Mouse (Mus musculus) cerebellum, adult 2 months (tissue): Measurements from ENCODE around the gene Cyb561a3. TPM values are rescaled to one million over a fixed set of nuclear protein-coding genes. Genes with fewer than 3 reads are reported as not detected.

Source experiments
- DNase-seq, 2 experiments: peaks; one replicate each; pipeline ENCODE4 v3.0.0; 2021
- H3K27ac ChIP-seq: fragments of 200-500 bp; 2 replicates; pipeline ENCODE4 v1.5.1; 2012; ENCODE audit warnings: low read length, control low read depth, inconsistent platforms; ENCODE audit not compliant: insufficient read depth
- H3K27me3 ChIP-seq: fragments of 200-500 bp; 2 replicates; pipeline ENCODE4 v1.6.1; 2012; ENCODE audit warnings: inconsistent platforms, mild to moderate bottlenecking, low read length, moderate library complexity; ENCODE audit not compliant: control insufficient read depth, insufficient read depth
- H3K4me1 ChIP-seq: fragments of 200-500 bp; 2 replicates; pipeline ENCODE4 v1.6.1; 2011; ENCODE audit warnings: low read length; ENCODE audit not compliant: control insufficient read depth, insufficient read depth
- H3K4me3 ChIP-seq: fragments of 200-500 bp; replicated peaks from 2 replicates; pipeline ENCODE3; 2011; ENCODE audit warnings: mild to moderate bottlenecking, low read depth, low read length, control low read depth; ENCODE audit not compliant: insufficient read depth
- CTCF ChIP-seq: fragments of 200-500 bp; IDR thresholded peaks from 2 replicates; pipeline ENCODE4 v1.5.1; 2011; ENCODE audit warnings: low read depth, mild to moderate bottlenecking, control low read depth, low read length, moderate library complexity, borderline replicate concordance; ENCODE audit not compliant: insufficient read depth
- POLR2A ChIP-seq: fragments of 200-500 bp; IDR thresholded peaks from 2 replicates; pipeline ENCODE4 v1.6.1; 2011; ENCODE audit warnings: low read length, control low read depth, borderline replicate concordance; ENCODE audit not compliant: insufficient read depth
- WGBS: fragments of 180-500 bp; shearing (Covaris S2); methylation state at CpG from one replicate; pipeline ENCODE4 v1.1.7; 2018; 5-methylcytosine and 5-hydroxymethylcytosine counted together
- polyA plus RNA-seq: library from polyadenylated mRNA; depleted of rRNA; stranded (reverse); fragments of >200 nt; gene quantifications from 2 replicates; pipeline ENCODE4 v1.2.3, GENCODE M21; 2012; rRNA removed

Gene Cyb561a3
- polyA plus RNA-seq, 1 experiment, result 12.0 TPM

DNA sequence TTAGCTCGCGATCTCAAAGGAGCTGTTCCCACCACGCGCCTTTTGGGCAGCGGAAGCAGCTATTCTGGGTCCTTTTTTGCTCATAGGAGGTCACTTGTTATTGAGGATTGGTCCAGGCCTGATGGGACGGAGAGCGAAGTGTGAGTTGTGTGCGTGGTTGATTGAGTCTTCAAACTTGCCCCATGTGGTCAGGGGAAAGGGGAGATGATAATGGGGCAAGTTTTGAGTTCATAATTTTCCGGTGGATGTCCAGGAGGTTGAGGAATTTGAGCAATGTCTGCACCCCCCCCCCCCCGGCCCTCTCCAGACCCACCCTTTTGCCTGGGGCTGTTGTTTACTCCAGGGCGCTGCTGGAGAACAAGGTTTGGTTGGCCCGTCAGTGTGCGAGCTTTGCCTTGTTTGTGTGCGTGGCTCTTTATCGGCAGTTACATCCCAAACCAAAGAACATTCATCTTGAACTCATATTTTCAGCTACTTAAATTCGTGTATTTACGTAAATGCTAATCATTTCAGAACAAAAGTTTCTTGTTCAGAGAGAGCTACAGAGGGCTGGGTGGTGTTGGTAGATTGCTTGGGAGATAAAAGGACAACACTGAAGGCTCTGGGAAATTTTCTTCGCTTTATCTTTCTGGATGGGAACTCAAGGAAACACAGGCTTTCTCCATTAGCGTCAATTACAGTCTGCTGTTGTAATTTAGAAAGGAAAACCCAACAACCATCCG lies 29.1 kb downstream of the Cyb561a3 start:
- WGBS, result 8% methylated on average over 20 of the region's 20 CpGs
- Histone ChIP-seq H3K27ac (peak overlapping the region; percentile 11; the same call in 1 of the 2 replicates), H3K4me3 (peak overlapping the region; percentile 82), H3K27me3 (no peaks in the 10 kb centered on the region), H3K4me1 (peaks cover 8% of the 10 kb centered on the region; the same call in 1 of the 2 replicates)
- TF ChIP-seq CTCF (no peak), POLR2A (no peak)
- DNase-seq, result no peak

DNA sequence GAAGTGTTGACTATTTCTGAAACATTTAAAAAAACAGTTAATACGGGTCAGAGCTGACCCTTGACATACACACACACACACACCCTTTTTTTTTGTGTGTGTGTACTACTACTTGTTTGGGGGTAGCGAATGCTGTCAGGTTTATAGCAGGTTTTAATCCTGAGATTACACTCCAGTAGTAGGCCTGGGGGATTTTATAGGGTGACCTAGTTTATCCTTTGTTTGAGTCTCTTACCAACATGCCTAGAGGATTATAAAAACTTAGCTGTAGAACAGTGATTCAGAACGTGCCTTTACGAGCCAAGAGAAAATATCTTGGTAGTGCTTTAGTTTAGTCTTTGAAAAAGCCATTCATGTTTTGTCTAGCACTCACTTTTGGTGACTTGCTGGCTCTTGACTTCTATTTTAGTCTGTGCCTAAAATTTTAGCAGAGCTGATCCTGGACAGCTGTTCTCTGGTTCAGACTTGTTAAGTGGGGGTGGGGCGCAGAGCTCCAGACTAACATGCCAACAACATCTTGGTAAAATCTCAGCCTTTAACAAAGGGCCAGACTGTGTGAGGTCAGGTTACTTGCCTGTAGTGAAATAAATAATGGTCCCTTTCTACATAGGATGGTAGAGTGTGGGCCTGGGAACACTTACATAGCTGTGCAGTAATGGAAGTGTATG lies 31.7 kb downstream of the Cyb561a3 start:
- Histone ChIP-seq H3K4me1 (peaks cover 4% of the 10 kb centered on the region; the same call in 1 of the 2 replicates), H3K27ac (no peak overlapping the region), H3K27me3 (no peaks in the 10 kb centered on the region), H3K4me3 (no peak overlapping the region)
- TF ChIP-seq CTCF (no peak), POLR2A (no peak)
- no peak for DNase-seq
- 89% methylated on average over 5 of the region's 5 CpGs for WGBS

DNA sequence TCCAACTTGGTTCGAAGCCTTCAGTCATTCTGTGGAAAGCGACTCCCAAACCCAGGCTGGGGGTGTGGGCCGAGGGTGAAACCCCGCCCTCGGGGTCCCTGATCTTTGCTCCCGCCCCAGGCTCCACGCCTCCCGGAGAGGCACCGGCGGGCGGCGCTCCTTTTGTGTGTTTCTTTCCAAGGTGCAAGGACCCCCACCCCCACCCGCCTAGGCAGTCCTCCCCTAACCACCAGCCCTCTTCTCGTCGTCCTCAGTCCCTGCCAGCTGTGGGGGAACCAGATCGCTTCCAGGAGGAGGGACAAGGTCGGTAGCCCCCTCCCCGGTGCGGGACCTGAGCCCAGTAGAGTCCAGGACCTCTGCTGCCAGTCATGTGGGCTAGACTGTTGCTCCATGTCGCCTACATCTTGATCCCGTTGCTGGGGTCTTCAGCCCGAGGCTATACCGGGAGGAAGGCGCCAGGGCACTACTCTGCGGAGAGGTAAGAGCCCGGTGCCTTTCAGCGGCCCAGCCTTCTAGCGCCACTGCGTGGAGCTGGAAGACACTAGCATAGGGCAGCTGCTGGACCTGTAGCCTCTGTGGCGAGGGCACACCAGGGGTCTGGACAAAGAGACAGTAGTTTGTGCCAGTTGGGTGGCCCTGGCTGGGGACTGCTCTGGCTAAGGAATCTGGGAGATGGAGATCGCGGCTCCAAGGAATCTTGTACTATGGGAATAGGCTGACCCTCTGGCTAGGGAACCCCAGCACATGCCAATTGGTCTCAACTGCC lies 57.3 kb downstream of the Cyb561a3 start, which contains the start of gene Vwce:
Vwce (plus strand) TSS at position 108 of the 766 bp plus-strand sequence.
- Histone ChIP-seq H3K4me3 (peak within 1 kb of the TSS; percentile 88), H3K27ac (no peak within 1 kb of the TSS)

DNA sequence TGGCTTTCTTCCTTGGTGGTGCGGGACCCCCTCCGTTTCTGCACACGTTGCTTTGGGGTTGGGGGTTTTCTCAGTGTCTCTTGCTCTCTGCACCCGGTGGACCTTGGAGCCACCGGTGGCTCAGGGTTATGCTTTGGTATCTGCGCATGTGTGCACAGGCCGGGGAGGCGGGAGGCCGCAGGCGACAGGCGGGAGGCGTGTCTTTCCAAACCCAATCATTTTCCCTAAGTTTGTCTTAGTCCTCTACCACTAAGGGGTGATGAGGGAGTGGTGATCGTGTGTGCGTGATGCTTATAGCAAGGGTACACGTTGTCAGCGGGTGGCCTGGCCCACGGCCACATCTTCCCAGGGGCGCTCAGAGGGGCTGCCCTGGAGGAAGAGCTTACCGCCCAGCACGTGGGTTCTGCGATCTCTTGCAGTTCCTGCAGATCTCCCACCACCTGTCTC lies 57.9 kb downstream of the Cyb561a3 start:
- TF ChIP-seq CTCF, result no peak
- peak; percentile 50; the same call in 1 of the 2 replicates for TF ChIP-seq POLR2A
- WGBS, result 2% methylated on average over 21 of the region's 21 CpGs
- Histone ChIP-seq H3K4me1 (no peaks in the 10 kb centered on the region), H3K27ac (no peak overlapping the region), H3K4me3 (peak overlapping the region; percentile 88), H3K27me3 (no peaks in the 10 kb centered on the region)
- DNase-seq, result peak; percentile 66 to 67

More for the DNA sequence above, 57.3 kb downstream of the Cyb561a3 start, which contains the start of gene Vwce:
- WGBS, result 2% methylated on average over 32 of the region's 32 CpGs
- TF ChIP-seq CTCF, result peak; percentile 27; the same call in 1 of the 2 replicates
- no peak for TF ChIP-seq POLR2A
- DNase-seq, result peak; percentile 63 to 68
- H3K27me3 ChIP-seq, result no peaks in the 10 kb centered on the region
- H3K4me1 ChIP-seq, result no peaks in the 10 kb centered on the region

DNA sequence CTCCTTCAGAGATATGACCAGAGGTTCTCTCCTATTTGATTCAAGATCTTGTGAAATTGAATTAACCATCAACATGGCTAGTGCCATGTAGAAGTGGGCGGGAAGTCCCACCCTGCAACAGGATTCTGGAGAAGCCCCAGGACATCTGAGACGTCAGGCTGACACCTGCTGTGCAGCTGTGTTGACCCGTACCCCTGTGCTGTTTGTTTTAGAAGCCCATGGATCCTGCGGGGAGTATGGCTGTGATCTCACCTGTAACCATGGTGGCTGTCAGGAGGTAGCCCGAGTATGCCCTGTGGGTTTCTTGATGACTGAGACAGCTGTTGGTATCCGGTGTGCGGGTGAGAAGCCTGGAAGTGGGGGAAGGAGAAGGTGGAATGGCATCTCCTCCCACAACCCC lies 60.9 kb downstream of the Cyb561a3 start:
- Histone ChIP-seq H3K27me3 (no peaks in the 10 kb centered on the region), H3K4me3 (no peak overlapping the region), H3K4me1 (no peaks in the 10 kb centered on the region), H3K27ac (no peak overlapping the region)
- DNase-seq, result no peak
- no peak for TF ChIP-seq CTCF
- no peak for TF ChIP-seq POLR2A
- 60% methylated on average over 7 of the region's 7 CpGs for WGBS

DNA sequence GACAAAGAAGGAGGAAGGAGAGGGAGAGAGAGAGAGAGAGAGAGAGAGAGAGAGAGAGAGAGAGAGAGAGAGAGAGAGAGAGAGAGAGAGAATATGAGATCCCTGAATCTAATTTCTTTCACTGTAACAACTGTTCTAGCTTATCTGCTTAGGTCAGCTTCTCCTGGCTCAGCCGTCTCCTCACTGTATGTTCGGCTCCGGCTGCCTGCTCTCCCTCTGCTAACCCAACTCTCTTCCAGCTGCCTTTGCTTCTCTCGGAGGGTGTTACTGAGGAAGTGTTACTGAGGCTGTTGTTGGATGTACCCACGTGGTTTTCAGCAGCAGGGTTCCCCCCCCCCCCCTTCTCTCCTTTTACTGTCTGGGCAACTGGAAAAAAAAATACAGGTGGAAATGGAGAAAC lies 63.1 kb downstream of the Cyb561a3 start:
- H3K27me3 ChIP-seq, result no peaks in the 10 kb centered on the region
- H3K4me1 ChIP-seq, result no peaks in the 10 kb centered on the region
- 7% methylated on average over 5 of the region's 5 CpGs for WGBS
- H3K27ac ChIP-seq, result no peak overlapping the region
- no peak for DNase-seq
- H3K4me3 ChIP-seq, result no peak overlapping the region
- TF ChIP-seq CTCF, result no peak
- no peak for TF ChIP-seq POLR2A

DNA sequence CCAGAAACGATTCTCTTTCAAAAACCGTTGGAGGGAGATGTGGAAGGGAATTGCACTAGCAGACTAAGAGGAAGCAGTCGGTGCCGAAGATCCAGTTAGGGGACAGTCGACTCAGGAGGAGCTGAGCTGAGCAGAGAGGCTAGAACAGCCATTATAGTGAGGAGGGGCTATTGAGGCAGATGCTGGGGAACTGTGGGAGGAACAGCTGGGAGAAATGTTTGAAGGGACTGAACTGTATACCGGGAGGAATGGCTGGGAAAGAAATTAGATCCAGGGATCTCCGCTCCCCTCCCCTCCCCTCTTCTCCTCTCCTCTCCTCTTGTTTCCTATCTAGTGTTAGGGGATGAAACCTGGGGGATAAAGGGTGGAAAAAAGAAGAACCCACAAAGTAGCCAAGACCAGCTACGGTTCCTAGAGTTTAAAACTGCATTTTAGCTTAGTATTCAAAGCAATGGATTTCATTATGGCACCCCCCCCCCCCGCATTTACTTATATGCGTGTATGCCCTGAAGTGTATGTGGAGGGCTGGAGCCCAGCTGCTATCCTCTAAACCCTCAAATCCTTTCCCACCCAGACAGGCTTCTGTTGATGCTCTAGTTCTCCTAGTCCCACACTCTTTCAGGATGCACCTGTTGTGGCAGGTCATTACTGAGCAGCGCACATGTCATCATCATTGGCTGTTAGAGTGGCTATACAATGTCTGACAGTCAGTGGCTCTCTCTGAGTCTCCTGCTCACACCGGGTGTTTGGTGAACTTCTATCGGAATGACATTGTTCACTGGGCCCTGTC lies 63.8 kb downstream of the Cyb561a3 start:
- Histone ChIP-seq H3K4me3 (no peak overlapping the region), H3K4me1 (no peaks in the 10 kb centered on the region), H3K27ac (no peak overlapping the region), H3K27me3 (no peaks in the 10 kb centered on the region)
- 46% methylated on average over 13 of the region's 13 CpGs for WGBS
- TF ChIP-seq POLR2A (no peak), CTCF (no peak)
- DNase-seq, result no peak

Other genes starting within 250 kb of the Cyb561a3 start
- 173 and 187 TPM in 2 replicates for gene Syt7, start 188.1 kb upstream of the Cyb561a3 start, polyA plus RNA-seq
- gene Lrrc10b, start 119.7 kb upstream of the Cyb561a3 start, polyA plus RNA-seq, result 0.54 and 0.57 TPM in 2 replicates
- gene Ppp1r32, start 94.2 kb upstream of the Cyb561a3 start, polyA plus RNA-seq, result 1.3 and 1.8 TPM in 2 replicates
- 91.9 and 94.7 TPM in 2 replicates for gene Cpsf7, start 51.9 kb upstream of the Cyb561a3 start, polyA plus RNA-seq
- 60.4 and 61.5 TPM in 2 replicates for gene Sdhaf2, start 51.0 kb upstream of the Cyb561a3 start, polyA plus RNA-seq
- 20.8 and 22.4 TPM in 2 replicates for gene Tmem216, start 20.9 kb upstream of the Cyb561a3 start, polyA plus RNA-seq
- 13.0 and 15.0 TPM in 2 replicates for gene Tmem138, start 190 bp downstream of the Cyb561a3 start, polyA plus RNA-seq
- gene Ddb1, start 28.2 kb downstream of the Cyb561a3 start, polyA plus RNA-seq, result 148 and 150 TPM in 2 replicates
- 12.2 and 14.4 TPM in 2 replicates for gene Tkfc, start 28.5 kb downstream of the Cyb561a3 start, polyA plus RNA-seq
- 0.20 and 0.21 TPM in 2 replicates for gene Vwce, start 57.0 kb downstream of the Cyb561a3 start, polyA plus RNA-seq
- gene Pga5, start 100.9 kb downstream of the Cyb561a3 start, polyA plus RNA-seq, result not detected in 2 replicates
- 30.6 and 31.4 TPM in 2 replicates for gene Vps37c, start 111.6 kb downstream of the Cyb561a3 start, polyA plus RNA-seq
- gene Cd5, start 161.8 kb downstream of the Cyb561a3 start, polyA plus RNA-seq, result 0.43 and 0.54 TPM in 2 replicates